Mouse (Mus musculus): Measurements from ENCODE around the gene Olfr1101. TPM values are rescaled to one million over a fixed set of nuclear protein-coding genes. Genes with fewer than 3 reads are reported as not detected.

Olfr1101 gene
- total RNA-seq (2014; rRNA removed) (not detected in 2 replicates), polyA plus RNA-seq (2015; fragmentation: Nextera tagmentation; extraction: Ambion mirVana) (not detected in 2 replicates)

DNA sequence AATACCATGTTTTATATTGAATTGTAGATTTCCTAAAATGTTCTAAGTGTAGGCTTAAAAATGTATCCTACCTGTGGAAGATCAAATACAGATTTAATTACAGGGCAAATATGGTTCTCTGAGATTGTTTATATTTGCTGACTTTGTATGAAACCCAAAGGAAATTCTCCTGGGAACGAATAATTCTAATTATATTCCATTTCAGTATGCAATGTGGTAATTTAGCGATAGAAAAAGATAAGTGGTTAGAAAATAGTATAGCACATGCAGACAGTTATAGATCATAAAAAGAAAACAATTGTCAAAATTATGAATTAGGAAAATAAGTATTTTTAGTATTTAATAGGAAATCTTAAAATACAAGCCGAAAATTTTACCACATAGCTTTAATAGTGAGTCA lies at the start of gene Olfr1101:
TSS of gene Olfr1101 (minus strand) at position 101 of the 400 bp plus-strand sequence.
- no peak within 1 kb of the TSS for H3K4me3 ChIP-seq (ENCODE audit: low read length)
- no peak within 1 kb of the TSS for H3K9ac ChIP-seq (replicated peaks; ENCODE audit: low read length)
- whole genome bisulfite sequencing: 80% methylated on average over 3 of the region's 3 CpGs
- H3K4me2 ChIP-seq (ENCODE audit: low read depth, low read length): no peak within 1 kb of the TSS
- DNase-seq (ENCODE audit: low spot score): no peak
- H3K27me3 ChIP-seq (ENCODE audit: insufficient read depth, low read length): no peaks in the 10 kb centered on the region
- ATAC-seq: no peak
- no peaks in the 10 kb centered on the region for H3K36me3 ChIP-seq (ENCODE audit: insufficient read depth, low read length)
- H3K27ac ChIP-seq: no peak within 1 kb of the TSS
- no peak for TF ChIP-seq CTCF (IDR thresholded peaks at IDR 0.05; ENCODE audit: low read depth)
- H3K4me1 ChIP-seq (ENCODE audit: insufficient read depth, low read length): no peaks in the 10 kb centered on the region
- no peaks in the 10 kb centered on the region for H3K9me3 ChIP-seq (ENCODE audit: low read length)

DNA sequence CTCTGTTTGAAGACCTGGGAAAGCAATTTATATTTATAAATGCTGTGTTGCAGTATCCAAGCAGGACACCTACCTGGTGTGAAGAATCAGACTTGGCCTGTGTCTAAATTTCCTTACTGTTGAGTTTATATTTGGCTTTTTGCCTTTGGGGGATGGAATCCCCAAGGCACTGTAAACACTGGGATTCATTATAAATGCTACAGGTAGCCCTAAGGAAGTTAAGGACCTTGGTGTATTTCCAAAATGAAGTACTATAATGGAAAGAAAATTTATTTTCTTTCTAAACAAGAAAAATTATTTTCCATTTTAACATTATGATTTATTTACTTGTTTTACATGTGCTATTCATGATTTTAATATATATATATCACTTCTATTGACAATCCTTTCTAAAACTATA lies 45.4 kb upstream of the Olfr1101 start, which contains the start of gene Olfr1105:
TSS of gene Olfr1105 (minus strand) at position 101 of the 400 bp plus-strand sequence.
- H3K9ac ChIP-seq (replicated peaks; ENCODE audit: low read length): no peak within 1 kb of the TSS
- H3K4me2 ChIP-seq (ENCODE audit: low read depth, low read length): no peak within 1 kb of the TSS
- ATAC-seq: no peak
- no peak within 1 kb of the TSS for H3K27ac ChIP-seq
- DNase-seq (ENCODE audit: low spot score): no peak
- no peak within 1 kb of the TSS for H3K4me3 ChIP-seq (ENCODE audit: low read length)
- TF ChIP-seq CTCF (IDR thresholded peaks at IDR 0.05; ENCODE audit: low read depth): no peak
- H3K9me3 ChIP-seq (ENCODE audit: low read length): no peaks in the 10 kb centered on the region
- no peaks in the 10 kb centered on the region for H3K4me1 ChIP-seq (ENCODE audit: insufficient read depth, low read length)
- no peaks in the 10 kb centered on the region for H3K36me3 ChIP-seq (ENCODE audit: insufficient read depth, low read length)
- H3K27me3 ChIP-seq (ENCODE audit: insufficient read depth, low read length): no peaks in the 10 kb centered on the region

- no peaks in the 10 kb centered on the region for H3K27me3 ChIP-seq (ENCODE audit: insufficient read depth, low read length)
- no peak for TF ChIP-seq CTCF (IDR thresholded peaks at IDR 0.05; ENCODE audit: low read depth)
- no peak within 1 kb of the TSS for H3K9ac ChIP-seq (replicated peaks; ENCODE audit: low read length)
- 85% methylated on average over 1 of the region's 1 CpGs for WGBS
- no peak within 1 kb of the TSS for H3K27ac ChIP-seq
- DNase-seq (ENCODE audit: low spot score) (no peak), ATAC-seq (no peak)
- H3K4me3 ChIP-seq (ENCODE audit: low read length): no peak within 1 kb of the TSS
- H3K4me2 ChIP-seq (ENCODE audit: low read depth, low read length): no peak within 1 kb of the TSS
- H3K9me3 ChIP-seq (ENCODE audit: low read length): no peaks in the 10 kb centered on the region
- no peaks in the 10 kb centered on the region for H3K4me1 ChIP-seq (ENCODE audit: insufficient read depth, low read length)
- H3K36me3 ChIP-seq (ENCODE audit: insufficient read depth, low read length): no peaks in the 10 kb centered on the region
Measured at GRCm38 (mm10) chr2:87026980-87027379, 36.0 kb upstream of the Olfr1101 start, which contains the start of gene Olfr1104. Gene Olfr1104, minus strand, starts transcription at chr2:87027080.

- Histone ChIP-seq H3K27ac (no peak within 1 kb of the TSS), H3K4me3 (ENCODE audit: low read length) (no peak within 1 kb of the TSS), H3K9me3 (ENCODE audit: low read length) (no peaks in the 10 kb centered on the region), H3K4me2 (ENCODE audit: low read depth, low read length) (no peak within 1 kb of the TSS), H3K4me1 (ENCODE audit: insufficient read depth, low read length) (no peaks in the 10 kb centered on the region), H3K36me3 (ENCODE audit: insufficient read depth, low read length) (no peaks in the 10 kb centered on the region), H3K9ac (replicated peaks; ENCODE audit: low read length) (no peak within 1 kb of the TSS), H3K27me3 (ENCODE audit: insufficient read depth, low read length) (no peaks in the 10 kb centered on the region)
- DNase-seq (ENCODE audit: low spot score): no peak
- no peak for TF ChIP-seq CTCF (IDR thresholded peaks at IDR 0.05; ENCODE audit: low read depth)
- ATAC-seq: no peak
Measured at GRCm38 (mm10) chr2:86998098-86998497, 7.1 kb upstream of the Olfr1101 start, which contains the start of gene Olfr1102. Gene Olfr1102, plus strand, starts transcription at chr2:86998398.

GRCm38 (mm10) chr2:86979854-86980253 lies 11.2 kb downstream of the Olfr1101 start, which contains the start of gene Olfr1100:
Gene Olfr1100, minus strand, starts transcription at chr2:86979954.
- no peak within 1 kb of the TSS for H3K4me3 ChIP-seq (ENCODE audit: low read length)
- no peak within 1 kb of the TSS for H3K9ac ChIP-seq (replicated peaks; ENCODE audit: low read length)
- no peak for TF ChIP-seq CTCF (IDR thresholded peaks at IDR 0.05; ENCODE audit: low read depth)
- no peaks in the 10 kb centered on the region for H3K27me3 ChIP-seq (ENCODE audit: insufficient read depth, low read length)
- H3K27ac ChIP-seq: no peak within 1 kb of the TSS
- H3K9me3 ChIP-seq (ENCODE audit: low read length): no peaks in the 10 kb centered on the region
- H3K4me1 ChIP-seq (ENCODE audit: insufficient read depth, low read length): no peaks in the 10 kb centered on the region
- ATAC-seq: no peak
- no peak for DNase-seq (ENCODE audit: low spot score)
- no peaks in the 10 kb centered on the region for H3K36me3 ChIP-seq (ENCODE audit: insufficient read depth, low read length)
- WGBS: 82% methylated on average over 3 of the region's 3 CpGs
- no peak within 1 kb of the TSS for H3K4me2 ChIP-seq (ENCODE audit: low read depth, low read length)

DNA sequence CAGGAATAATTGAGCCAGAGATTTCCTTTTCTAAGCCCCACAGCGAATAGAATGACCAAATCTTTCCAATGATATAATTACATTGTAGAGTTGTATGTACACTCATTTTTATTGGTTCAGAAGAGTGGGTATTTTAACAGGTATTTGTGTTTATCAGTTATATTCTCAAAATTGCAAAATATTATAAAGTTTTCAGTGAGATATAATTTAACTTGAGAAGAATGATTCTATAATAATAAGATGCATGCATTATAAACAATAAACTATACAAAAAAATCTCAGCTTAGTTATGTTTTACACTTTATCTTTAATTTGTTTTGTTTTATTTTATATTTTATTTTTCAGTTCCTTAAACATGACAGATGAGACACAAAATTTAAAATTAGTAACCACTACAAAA lies 30.4 kb downstream of the Olfr1101 start, which contains the start of gene Olfr1099:
TSS of gene Olfr1099 (minus strand) at position 101 of the 400 bp plus-strand sequence.
- no peak within 1 kb of the TSS for H3K27ac ChIP-seq
- no peak within 1 kb of the TSS for H3K4me3 ChIP-seq (ENCODE audit: low read length)
- DNase-seq (ENCODE audit: low spot score): no peak
- 66% methylated on average over 1 of the region's 1 CpGs for WGBS
- H3K36me3 ChIP-seq (ENCODE audit: insufficient read depth, low read length): no peaks in the 10 kb centered on the region
- H3K4me1 ChIP-seq (ENCODE audit: insufficient read depth, low read length): no peaks in the 10 kb centered on the region
- H3K9ac ChIP-seq (replicated peaks; ENCODE audit: low read length): no peak within 1 kb of the TSS
- H3K4me2 ChIP-seq (ENCODE audit: low read depth, low read length): no peak within 1 kb of the TSS
- TF ChIP-seq CTCF (IDR thresholded peaks at IDR 0.05; ENCODE audit: low read depth): no peak
- H3K9me3 ChIP-seq (ENCODE audit: low read length): no peaks in the 10 kb centered on the region
- no peaks in the 10 kb centered on the region for H3K27me3 ChIP-seq (ENCODE audit: insufficient read depth, low read length)
- ATAC-seq: no peak

Other genes starting within 250 kb of the Olfr1101 start
- not detected in 2 replicates for gene Olfr1090, start 232.2 kb downstream of the Olfr1101 start, total RNA-seq (2014; rRNA removed)
- not detected in 2 replicates for gene Olfr1090, start 232.2 kb downstream of the Olfr1101 start, polyA plus RNA-seq (2015; fragmentation: Nextera tagmentation; extraction: Ambion mirVana)
- gene Olfr1093, start 208.7 kb downstream of the Olfr1101 start, total RNA-seq (2014; rRNA removed): not detected in 2 replicates
- gene Olfr1093, start 208.7 kb downstream of the Olfr1101 start, polyA plus RNA-seq (2015; fragmentation: Nextera tagmentation; extraction: Ambion mirVana): not detected in 2 replicates
- gene Olfr141, start 181.2 kb downstream of the Olfr1101 start, total RNA-seq (2014; rRNA removed): not detected in 2 replicates
- not detected in 2 replicates for gene Olfr141, start 181.2 kb downstream of the Olfr1101 start, polyA plus RNA-seq (2015; fragmentation: Nextera tagmentation; extraction: Ambion mirVana)
- gene Olfr1094, start 166.6 kb downstream of the Olfr1101 start, total RNA-seq (2014; rRNA removed): not detected in 2 replicates
- gene Olfr1094, start 166.6 kb downstream of the Olfr1101 start, polyA plus RNA-seq (2015; fragmentation: Nextera tagmentation; extraction: Ambion mirVana): not detected in 2 replicates
- not detected in 2 replicates for gene Olfr1095, start 139.5 kb downstream of the Olfr1101 start, total RNA-seq (2014; rRNA removed)
- gene Olfr1095, start 139.5 kb downstream of the Olfr1101 start, polyA plus RNA-seq (2015; fragmentation: Nextera tagmentation; extraction: Ambion mirVana): not detected in 2 replicates
- gene Gm13723, start 116.4 kb downstream of the Olfr1101 start, total RNA-seq (2014; rRNA removed): not detected in 2 replicates
- not detected in 2 replicates for gene Gm13723, start 116.4 kb downstream of the Olfr1101 start, polyA plus RNA-seq (2015; fragmentation: Nextera tagmentation; extraction: Ambion mirVana)
- not detected in 2 replicates for gene Olfr1097, start 99.0 kb downstream of the Olfr1101 start, total RNA-seq (2014; rRNA removed)
- not detected in 2 replicates for gene Olfr1097, start 99.0 kb downstream of the Olfr1101 start, polyA plus RNA-seq (2015; fragmentation: Nextera tagmentation; extraction: Ambion mirVana)
- not detected in 2 replicates for gene Olfr1098, start 66.7 kb downstream of the Olfr1101 start, total RNA-seq (2014; rRNA removed)
- gene Olfr1098, start 66.7 kb downstream of the Olfr1101 start, polyA plus RNA-seq (2015; fragmentation: Nextera tagmentation; extraction: Ambion mirVana): not detected in 2 replicates
- not detected in 2 replicates for gene Olfr1099, start 30.5 kb downstream of the Olfr1101 start, total RNA-seq (2014; rRNA removed)
- not detected in 2 replicates for gene Olfr1099, start 30.5 kb downstream of the Olfr1101 start, polyA plus RNA-seq (2015; fragmentation: Nextera tagmentation; extraction: Ambion mirVana)
- gene Olfr1100, start 11.3 kb downstream of the Olfr1101 start, total RNA-seq (2014; rRNA removed): not detected in 2 replicates
- gene Olfr1100, start 11.3 kb downstream of the Olfr1101 start, polyA plus RNA-seq (2015; fragmentation: Nextera tagmentation; extraction: Ambion mirVana): not detected in 2 replicates
- not detected in 2 replicates for gene Olfr1102, start 7.2 kb upstream of the Olfr1101 start, total RNA-seq (2014; rRNA removed)
- not detected in 2 replicates for gene Olfr1102, start 7.2 kb upstream of the Olfr1101 start, polyA plus RNA-seq (2015; fragmentation: Nextera tagmentation; extraction: Ambion mirVana)
- gene Olfr1104, start 35.9 kb upstream of the Olfr1101 start, total RNA-seq (2014; rRNA removed): not detected in 2 replicates
- not detected in 2 replicates for gene Olfr1104, start 35.9 kb upstream of the Olfr1101 start, polyA plus RNA-seq (2015; fragmentation: Nextera tagmentation; extraction: Ambion mirVana)
- gene Olfr1105, start 45.3 kb upstream of the Olfr1101 start, total RNA-seq (2014; rRNA removed): not detected in 2 replicates
- not detected in 2 replicates for gene Olfr1105, start 45.3 kb upstream of the Olfr1101 start, polyA plus RNA-seq (2015; fragmentation: Nextera tagmentation; extraction: Ambion mirVana)
- not detected in 2 replicates for gene Olfr1106, start 61.1 kb upstream of the Olfr1101 start, total RNA-seq (2014; rRNA removed)
- not detected in 2 replicates for gene Olfr1106, start 61.1 kb upstream of the Olfr1101 start, polyA plus RNA-seq (2015; fragmentation: Nextera tagmentation; extraction: Ambion mirVana)
- gene Olfr1107, start 84.6 kb upstream of the Olfr1101 start, total RNA-seq (2014; rRNA removed): not detected in 2 replicates
- not detected in 2 replicates for gene Olfr1107, start 84.6 kb upstream of the Olfr1101 start, polyA plus RNA-seq (2015; fragmentation: Nextera tagmentation; extraction: Ambion mirVana)
- not detected in 2 replicates for gene Olfr1109, start 104.8 kb upstream of the Olfr1101 start, total RNA-seq (2014; rRNA removed)
- not detected in 2 replicates for gene Olfr1109, start 104.8 kb upstream of the Olfr1101 start, polyA plus RNA-seq (2015; fragmentation: Nextera tagmentation; extraction: Ambion mirVana)
- not detected in 2 replicates for gene Olfr259, start 123.3 kb upstream of the Olfr1101 start, total RNA-seq (2014; rRNA removed)
- not detected in 2 replicates for gene Olfr259, start 123.3 kb upstream of the Olfr1101 start, polyA plus RNA-seq (2015; fragmentation: Nextera tagmentation; extraction: Ambion mirVana)
- gene Olfr1110, start 149.1 kb upstream of the Olfr1101 start, total RNA-seq (2014; rRNA removed): not detected in 2 replicates
- not detected in 2 replicates for gene Olfr1110, start 149.1 kb upstream of the Olfr1101 start, polyA plus RNA-seq (2015; fragmentation: Nextera tagmentation; extraction: Ambion mirVana)
- not detected in 2 replicates for gene Olfr1111, start 161.4 kb upstream of the Olfr1101 start, total RNA-seq (2014; rRNA removed)
- gene Olfr1111, start 161.4 kb upstream of the Olfr1101 start, polyA plus RNA-seq (2015; fragmentation: Nextera tagmentation; extraction: Ambion mirVana): not detected in 2 replicates
- not detected in 2 replicates for gene Olfr1112, start 196.6 kb upstream of the Olfr1101 start, total RNA-seq (2014; rRNA removed)
- not detected in 2 replicates for gene Olfr1112, start 196.6 kb upstream of the Olfr1101 start, polyA plus RNA-seq (2015; fragmentation: Nextera tagmentation; extraction: Ambion mirVana)
- not detected in 2 replicates for gene Olfr1113, start 217.7 kb upstream of the Olfr1101 start, total RNA-seq (2014; rRNA removed)
- not detected in 2 replicates for gene Olfr1113, start 217.7 kb upstream of the Olfr1101 start, polyA plus RNA-seq (2015; fragmentation: Nextera tagmentation; extraction: Ambion mirVana)

All from hindbrain, postnatal 0 days (tissue).